ENCODE assay signal across 8 mouse cellular contexts in the genomic region with DNA sequence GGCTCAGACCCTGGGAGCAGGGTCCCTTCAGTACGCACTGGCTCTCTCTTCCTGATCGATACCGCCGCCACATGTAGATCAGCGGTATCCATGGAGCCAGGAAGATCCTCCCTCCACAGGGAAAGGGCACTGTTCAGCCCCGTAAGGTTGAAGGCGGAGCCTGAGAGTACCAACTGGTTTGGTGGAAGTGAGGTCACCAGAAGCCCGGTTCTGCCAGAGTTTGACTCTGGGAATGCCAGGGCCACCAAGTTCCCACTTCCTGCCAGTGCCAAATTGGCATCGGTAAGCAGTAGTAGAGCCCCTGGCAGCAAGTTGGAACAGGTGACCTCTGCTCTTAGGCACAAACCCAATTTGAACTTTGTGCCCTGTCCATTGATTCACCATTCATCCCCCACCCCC. TPM values are rescaled to one million over a fixed set of nuclear protein-coding genes. Genes with fewer than 3 reads are reported as not detected.
DNase-seq lines count a peak whose midpoint lies in the region; ATAC-seq and TF ChIP-seq lines count a peak whose summit lies in the region.

No protein-coding gene starts in this region.

- H3K4me3 ChIP-seq in forebrain, postnatal 0 days (ENCODE audit: low read depth, low read length), result peak overlapping the region; percentile 56

- H3K9ac ChIP-seq in forebrain, postnatal 0 days, result no peak overlapping the region

- no peak for ATAC-seq in forebrain, postnatal 0 days

- H3K27ac ChIP-seq in forebrain, postnatal 0 days (ENCODE audit: low read depth, low read length), result no peak overlapping the region

- H3K9me3 ChIP-seq in forebrain, postnatal 0 days (ENCODE audit: low read length), result no peaks in the 10 kb centered on the region

- WGBS in forebrain, postnatal 0 days, result 6% methylated on average over 9 of the region's 9 CpGs

- H3K4me2 ChIP-seq in forebrain, postnatal 0 days (ENCODE audit: low read depth), result peak overlapping the region; percentile 73

- H3K36me3 ChIP-seq in forebrain, postnatal 0 days (ENCODE audit: insufficient read depth), result no peaks in the 10 kb centered on the region

- peak; percentile 33 for DNase-seq in thymus, postnatal 14 days
- no peak for DNase-seq in thymus, postnatal 10 days (ENCODE audit: low spot score in 2 of 2)
- peak; percentile 81 for DNase-seq in cerebellum, adult 11-12 months
- DNase-seq in forebrain, postnatal 0 days, result peak; percentile 48
- DNase-seq in kidney, postnatal 10 days, result peak; percentile 68
- peak; percentile 78 for DNase-seq in lung, postnatal 36 days
- DNase-seq in ovary, postnatal 36 days (ENCODE audit: low spot score), result no peak
- DNase-seq in gastrocnemius, adult 8-10 months (ENCODE audit: low spot score in 2 of 2), result no peak

- H3K4me1 ChIP-seq in forebrain, postnatal 0 days (ENCODE audit: insufficient read depth), result no peaks in the 10 kb centered on the region; the same call in 1 of the 2 replicates

- no peak for TF ChIP-seq CTCF in forebrain, postnatal 0 days (IDR thresholded peaks at IDR 0.05; ENCODE audit: low read depth)

- H3K27me3 ChIP-seq in forebrain, postnatal 0 days (ENCODE audit: insufficient read depth, low read length), result peaks cover 18% of the 10 kb centered on the region

RNA-seq across cellular contexts. Expression of a gene that starts 1.8 kb away (rescaled TPM):
- total RNA-seq in forebrain, postnatal 0 days (2014; rRNA removed), result 44.2 and 48.5 TPM in 2 replicates
- 68.4 and 73.9 TPM in 2 replicates for polyA plus RNA-seq in forebrain, postnatal 0 days (2015; fragmentation: Nextera tagmentation; extraction: Ambion mirVana)
- 1 to 10 TPM; 1.3 to 2.0 (median 1.5) TPM for total RNA-seq in gastrocnemius, adult 8-10 months (2022)

RNA-seq across cellular contexts. Expression of a gene that starts 22.3 kb away (rescaled TPM):
- 5.4 and 7.6 TPM in 2 replicates for total RNA-seq in forebrain, postnatal 0 days (2014; rRNA removed)
- 8.8 and 9.9 TPM in 2 replicates for polyA plus RNA-seq in forebrain, postnatal 0 days (2015; fragmentation: Nextera tagmentation; extraction: Ambion mirVana)
- 1 to 10 TPM; 4.3 to 7.2 (median 6.3) TPM for total RNA-seq in gastrocnemius, adult 8-10 months (2022)

RNA-seq across cellular contexts. Expression of a gene that starts 22.7 kb away (rescaled TPM):
- 19.2 and 20.3 TPM in 2 replicates for total RNA-seq in forebrain, postnatal 0 days (2014; rRNA removed)
- 17.7 and 18.6 TPM in 2 replicates for polyA plus RNA-seq in forebrain, postnatal 0 days (2015; fragmentation: Nextera tagmentation; extraction: Ambion mirVana)
- 10 to 100 TPM; 13.3 to 16.6 (median 15.8) TPM for total RNA-seq in gastrocnemius, adult 8-10 months (2022)

RNA-seq across cellular contexts. Expression of a gene that starts 31.2 kb away (rescaled TPM):
- 0.24 TPM in 1 of 2 replicates, not detected in the other for total RNA-seq in forebrain, postnatal 0 days (2014; rRNA removed)
- 0.05 and 0.18 TPM in 2 replicates for polyA plus RNA-seq in forebrain, postnatal 0 days (2015; fragmentation: Nextera tagmentation; extraction: Ambion mirVana)
- under 1 TPM in 1 of 4 experiments, not detected in 3; 0.07 TPM for total RNA-seq in gastrocnemius, adult 8-10 months (2022)

Comparison
In these comparisons a context has a peak if more than half of its experiments do, and no peak if none do; other contexts are left out.
1. DNase-seq: peak in thymus, postnatal 14 days (single experiment), cerebellum, adult 11-12 months (single experiment), forebrain, postnatal 0 days (single experiment), kidney, postnatal 10 days (single experiment) and lung, postnatal 36 days (single experiment); none in thymus, postnatal 10 days (0 of 2), ovary, postnatal 36 days (single experiment) and gastrocnemius, adult 8-10 months (0 of 2).
2. RNA of a gene that starts 1.8 kb away (total RNA-seq): 44.2 to 48.5 TPM in forebrain, postnatal 0 days; 1.3 to 2.0 TPM in gastrocnemius, adult 8-10 months; every median in the first group is over 10 times any median in the second.